Mouse (Mus musculus) hindbrain, postnatal 0 days (tissue): ENCODE measurements around the gene Stmn1. TPM values are rescaled to one million over a fixed set of nuclear protein-coding genes. Genes with fewer than 3 reads are reported as not detected.
A peak's percentile ranks its signal among the peaks of the same experiment; 100 is the strongest.

ENCODE experiments used
- ATAC-seq: fragments of 200-750 bp; cut with Nextera tagmentation; 2 replicates; pipeline ENCODE4 v1.8.0; 2017; ENCODE audit warnings: mild to moderate bottlenecking, moderate TSS enrichment, moderate library complexity
- DNase-seq: peaks from one replicate; pipeline ENCODE4 v3.0.0-alpha.2; 2015; ENCODE audit warnings: low spot score
- H3K27ac ChIP-seq: fragments of 300-500 bp; sonication (generic); 2 replicates; pipeline ENCODE4 v1.5.1; 2014; ENCODE audit warnings: mild to moderate bottlenecking
- H3K27me3 ChIP-seq: fragments of 300-500 bp; sonication (generic); 2 replicates; pipeline ENCODE4 v1.6.1; 2014; ENCODE audit warnings: low read length, mixed read lengths; ENCODE audit not compliant: insufficient read depth
- H3K36me3 ChIP-seq: fragments of 300-500 bp; sonication (generic); 2 replicates; pipeline ENCODE4 v1.6.1; 2014; ENCODE audit warnings: low read length, mixed read lengths; ENCODE audit not compliant: insufficient read depth
- H3K4me1 ChIP-seq: fragments of 300-500 bp; sonication (generic); 2 replicates; pipeline ENCODE4 v1.6.1; 2014; ENCODE audit warnings: antibody characterized with exemption, low read length, mixed read lengths; ENCODE audit not compliant: insufficient read depth
- H3K4me2 ChIP-seq: fragments of 300-500 bp; sonication (generic); 2 replicates; pipeline ENCODE4 v1.6.1; 2014; ENCODE audit warnings: low read depth, mild to moderate bottlenecking, low read length, moderate library complexity, mixed read lengths
- H3K4me3 ChIP-seq: fragments of 300-500 bp; sonication (generic); 2 replicates; pipeline ENCODE4 v1.5.1; 2014; ENCODE audit warnings: low read length
- H3K9ac ChIP-seq: fragments of 300-500 bp; sonication (generic); replicated peaks from 2 replicates; pipeline ENCODE4 v1.6.1; 2014; ENCODE audit warnings: mild to moderate bottlenecking, low read length, moderate library complexity, mixed read lengths
- H3K9me3 ChIP-seq: fragments of 300-500 bp; sonication (generic); 2 replicates; pipeline ENCODE4 v1.6.1; 2016; ENCODE audit warnings: low read length, mixed read lengths
- CTCF ChIP-seq: IDR thresholded peaks from 2 replicates; pipeline ENCODE4 v1.5.1; 2016; ENCODE audit warnings: antibody characterized with exemption, control low read depth, low read depth
- WGBS: fragments of 180-500 bp; shearing (Covaris S2); extraction: QIAGEN DNeasy Blood & Tissue Kit; methylation state at CpG from one replicate; pipeline ENCODE4 v1.1.7; 2014; 5-methylcytosine and 5-hydroxymethylcytosine counted together
- polyA plus RNA-seq: library from polyadenylated mRNA; unstranded; fragments of >200 nt; fragmentation: Nextera tagmentation; extraction: Ambion mirVana; gene quantifications from 2 replicates; pipeline ENCODE4 v1.2.1, GENCODE M21; 2015
- total RNA-seq: library from RNA; depleted of rRNA; stranded (reverse); fragments of >200 nt; gene quantifications from 2 replicates; pipeline ENCODE4 v1.2.3, GENCODE M21; 2014

Gene Stmn1
- total and polyA plus RNA-seq, 2 experiments from 2014 or later = 752 to 4,307 TPM

DNA sequence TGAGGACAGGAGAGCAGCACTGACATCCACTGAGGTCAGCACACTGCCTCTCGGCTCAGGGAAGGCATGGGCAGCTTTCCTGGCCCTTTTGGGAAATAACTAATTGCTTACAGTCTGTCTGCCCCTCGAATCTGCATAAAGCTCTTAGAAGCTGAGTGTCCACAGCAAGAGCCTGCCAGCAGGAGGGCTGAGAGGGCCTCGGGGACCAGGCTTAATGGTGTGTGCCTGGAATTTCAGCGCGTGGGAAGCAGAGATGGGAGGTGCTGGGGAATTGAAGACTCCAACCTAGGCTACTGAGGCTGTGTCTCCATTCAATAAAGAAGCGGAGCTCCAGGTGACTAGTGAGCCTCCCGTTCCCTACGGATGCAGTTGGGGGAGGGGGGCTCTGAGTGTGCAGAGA is 6.1 kb downstream of the Stmn1 start:
- Histone ChIP-seq H3K4me2 (no peak overlapping the region), H3K27ac (peak overlapping the region; percentile 80), H3K4me3 (no peak overlapping the region), H3K9me3 (no peaks in the 10 kb centered on the region), H3K27me3 (no peaks in the 10 kb centered on the region), H3K9ac (0 out of 2 replicates have a peak overlapping the region, but pooled peaks have one; percentile 26), H3K36me3 (peaks cover 34% of the 10 kb centered on the region), H3K4me1 (peaks cover 3% of the 10 kb centered on the region; the same call in 1 of the 2 replicates)
- TF ChIP-seq CTCF = no peak
- DNase-seq (peak; percentile 54), ATAC-seq (no peak)
- WGBS = 21% methylated on average over 8 of the region's 8 CpGs

DNA sequence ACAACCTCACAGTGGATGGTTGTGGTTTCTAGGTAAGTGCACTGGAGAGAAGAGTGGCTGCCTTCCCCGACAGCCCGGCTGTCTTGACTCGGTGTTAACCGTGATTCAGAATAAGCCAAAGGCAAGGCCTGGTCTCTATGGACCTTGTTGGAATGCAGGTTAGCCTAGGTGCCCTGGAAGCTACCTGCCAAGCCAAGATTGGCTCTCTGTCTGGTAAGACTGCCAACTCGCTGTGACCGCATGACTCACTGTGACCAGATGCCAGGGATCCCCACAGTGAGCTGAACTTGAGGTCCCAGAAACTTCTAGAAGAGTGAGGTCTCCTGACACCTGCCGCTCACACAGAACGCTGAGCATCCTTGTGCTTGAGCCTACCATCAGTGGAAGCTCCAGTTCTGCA is 8.8 kb downstream of the Stmn1 start:
- Histone ChIP-seq H3K4me1 (peaks cover 3% of the 10 kb centered on the region; the same call in 1 of the 2 replicates), H3K9me3 (no peaks in the 10 kb centered on the region), H3K4me3 (no peak overlapping the region), H3K9ac (no peak overlapping the region), H3K27me3 (no peaks in the 10 kb centered on the region), H3K4me2 (no peak overlapping the region), H3K36me3 (peaks cover 27% of the 10 kb centered on the region), H3K27ac (peak overlapping the region; percentile 34; the same call in 1 of the 2 replicates)
- WGBS = 76% methylated on average over 8 of the region's 8 CpGs
- TF ChIP-seq CTCF = no peak
- ATAC-seq (no peak), DNase-seq (no peak)

DNA sequence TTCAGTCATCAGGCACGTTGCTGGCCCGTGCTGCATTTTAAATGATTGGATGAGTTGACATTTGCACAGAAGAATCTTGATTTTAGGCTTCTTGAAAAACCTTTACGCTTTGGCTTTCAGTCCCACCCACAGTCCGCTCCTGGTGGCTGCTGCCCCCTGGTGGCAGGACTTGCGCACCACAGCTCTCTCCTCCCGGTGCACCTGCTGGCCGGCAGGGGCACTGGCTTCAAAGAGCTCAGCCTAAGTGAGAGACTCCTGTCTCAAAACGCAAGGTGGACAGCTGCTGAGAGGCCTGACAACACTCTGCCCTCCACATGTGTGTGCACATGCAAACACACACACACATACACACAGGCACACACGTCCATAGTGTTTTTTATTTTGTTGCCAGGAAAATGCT is 9.9 kb downstream of the Stmn1 start:
- WGBS = 4% methylated on average over 9 of the region's 9 CpGs
- TF ChIP-seq CTCF = peak; percentile 100
- ATAC-seq = peak; percentile 70

DNA sequence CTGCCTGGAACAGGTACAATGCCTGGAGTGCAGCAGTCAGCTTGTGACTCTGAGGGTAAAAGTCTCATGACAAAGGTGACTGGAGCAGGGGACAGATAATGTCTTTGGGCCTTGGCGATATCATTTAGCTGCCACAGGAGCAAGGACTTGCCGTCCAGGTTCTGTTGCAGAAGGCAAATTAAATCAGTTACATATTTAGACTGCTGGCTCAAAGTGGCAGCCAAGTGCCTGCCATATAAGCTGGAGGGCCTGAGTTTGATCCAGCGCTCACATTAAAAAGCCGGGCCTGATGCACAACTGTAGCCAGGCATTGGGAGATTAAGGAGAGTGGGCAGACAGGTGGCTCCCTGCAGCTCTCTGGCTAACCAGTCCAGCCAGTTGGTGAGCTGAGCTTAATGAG is 11.7 kb downstream of the Stmn1 start:
- no peak overlapping the region for H3K9ac ChIP-seq
- H3K27ac ChIP-seq = no peak overlapping the region
- no peaks in the 10 kb centered on the region for H3K9me3 ChIP-seq
- TF ChIP-seq CTCF = no peak
- H3K4me3 ChIP-seq = no peak overlapping the region
- H3K4me2 ChIP-seq = no peak overlapping the region
- DNase-seq (no peak), ATAC-seq (no peak)
- 88% methylated on average over 4 of the region's 4 CpGs for WGBS
- no peaks in the 10 kb centered on the region for H3K4me1 ChIP-seq
- peaks cover 15% of the 10 kb centered on the region for H3K36me3 ChIP-seq
- H3K27me3 ChIP-seq = no peaks in the 10 kb centered on the region

More for the DNA sequence above, 9.9 kb downstream of the Stmn1 start:
- peak overlapping the region; percentile 32; the same call in 1 of the 2 replicates for H3K27ac ChIP-seq
- peaks cover 3% of the 10 kb centered on the region; the same call in 1 of the 2 replicates for H3K4me1 ChIP-seq
- H3K9me3 ChIP-seq = no peaks in the 10 kb centered on the region
- no peak overlapping the region for H3K4me2 ChIP-seq
- no peaks in the 10 kb centered on the region for H3K27me3 ChIP-seq
- H3K9ac ChIP-seq = no peak overlapping the region
- H3K4me3 ChIP-seq = no peak overlapping the region
- peak; percentile 91 for DNase-seq
- peaks cover 27% of the 10 kb centered on the region for H3K36me3 ChIP-seq

DNA sequence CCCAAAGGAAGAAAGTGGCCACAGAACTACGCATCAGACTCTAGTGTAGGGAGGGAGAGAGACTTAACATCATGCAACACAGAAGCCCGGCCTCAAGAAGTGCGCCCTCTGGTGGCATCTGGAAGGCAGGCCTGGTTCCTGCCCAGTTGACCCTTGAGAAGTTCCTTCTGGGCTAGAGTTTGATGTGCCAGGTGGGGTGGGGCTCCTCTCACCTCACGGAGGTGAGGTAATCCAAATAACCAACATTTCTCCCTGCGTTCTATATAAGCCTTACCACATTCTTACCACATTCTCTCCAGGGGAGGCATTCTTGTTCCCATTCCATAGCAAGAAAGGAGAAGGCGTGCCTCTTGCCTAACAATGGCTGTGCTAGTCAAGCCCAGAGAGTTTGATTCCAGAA is 12.7 kb downstream of the Stmn1 start:
- Histone ChIP-seq H3K27me3 (no peaks in the 10 kb centered on the region), H3K4me1 (no peaks in the 10 kb centered on the region), H3K36me3 (peaks cover 6% of the 10 kb centered on the region; the same call in 1 of the 2 replicates), H3K27ac (no peak overlapping the region), H3K9me3 (no peaks in the 10 kb centered on the region), H3K4me3 (no peak overlapping the region), H3K4me2 (no peak overlapping the region), H3K9ac (no peak overlapping the region)
- peak; percentile 92 for TF ChIP-seq CTCF
- peak; percentile 76 for DNase-seq
- peak; percentile 44; the same call in 1 of the 2 replicates for ATAC-seq
- WGBS = 17% methylated on average over 6 of the region's 6 CpGs

DNA sequence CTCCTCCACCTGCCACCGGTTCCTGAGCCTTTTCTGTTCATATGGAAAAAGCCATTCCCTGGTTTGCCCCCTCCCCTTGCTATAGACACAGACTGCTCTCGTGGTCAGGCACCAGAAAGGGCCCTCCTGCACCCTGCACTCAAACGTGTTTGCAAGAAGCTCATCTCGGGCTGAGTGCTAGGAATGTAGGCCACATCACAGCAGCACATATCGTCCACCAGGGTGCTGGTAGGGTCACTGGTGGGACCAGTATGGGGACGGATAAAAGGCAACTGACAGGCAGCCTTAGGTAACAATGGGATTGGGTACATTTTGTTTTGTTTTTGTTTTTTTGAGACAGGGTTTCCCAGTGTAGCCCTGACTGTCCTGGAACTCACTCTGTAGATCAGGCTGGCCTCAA is 13.2 kb downstream of the Stmn1 start:
- no peak for DNase-seq
- H3K9ac ChIP-seq = no peak overlapping the region
- no peaks in the 10 kb centered on the region for H3K27me3 ChIP-seq
- H3K27ac ChIP-seq = no peak overlapping the region
- H3K4me2 ChIP-seq = no peak overlapping the region
- WGBS = 62% methylated on average over 6 of the region's 6 CpGs
- no peak for ATAC-seq
- H3K4me3 ChIP-seq = no peak overlapping the region
- no peak for TF ChIP-seq CTCF
- peaks cover 4% of the 10 kb centered on the region; the same call in 1 of the 2 replicates for H3K36me3 ChIP-seq
- H3K4me1 ChIP-seq = no peaks in the 10 kb centered on the region
- H3K9me3 ChIP-seq = no peaks in the 10 kb centered on the region

DNA sequence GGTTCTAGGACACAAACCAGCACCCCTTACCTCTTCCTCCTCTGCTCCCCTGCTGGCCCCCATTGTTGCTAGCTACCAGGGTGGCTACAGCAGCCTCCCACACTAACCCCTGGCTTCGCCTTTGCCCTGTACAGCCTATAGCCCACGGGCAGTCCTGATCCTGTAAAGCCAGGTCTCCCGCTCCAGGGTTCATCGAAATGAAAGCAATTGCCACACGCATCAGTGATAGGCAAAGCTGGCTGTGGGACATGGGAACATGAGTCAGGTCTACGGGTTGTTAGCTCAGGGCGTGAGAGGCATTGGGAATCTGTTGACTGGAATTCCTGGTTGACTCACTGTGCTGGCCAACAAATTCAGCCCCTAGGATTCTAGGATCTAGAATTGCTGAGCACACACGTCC is 14.3 kb downstream of the Stmn1 start:
- Histone ChIP-seq H3K27me3 (no peaks in the 10 kb centered on the region), H3K9me3 (no peaks in the 10 kb centered on the region), H3K4me1 (no peaks in the 10 kb centered on the region), H3K27ac (no peak overlapping the region), H3K9ac (no peak overlapping the region), H3K4me3 (no peak overlapping the region), H3K4me2 (no peak overlapping the region), H3K36me3 (no peaks in the 10 kb centered on the region)
- ATAC-seq (no peak), DNase-seq (no peak)
- no peak for TF ChIP-seq CTCF
- 84% methylated on average over 8 of the region's 8 CpGs for WGBS
